Mouse (Mus musculus) brain, adult 2 months (tissue): Measurements from ENCODE around the gene Rab44.

ENCODE experiments used
- DNase-seq: peaks from one replicate; pipeline ENCODE4 v3.0.0; 2011; ENCODE audit warnings: low read depth, low spot score

Gene Rab44

GRCm38 (mm10) chr17:29168438-29168837 is 54.5 kb downstream of the Rab44 start:
- no peak for DNase-seq

GRCm38 (mm10) chr17:29168996-29169601 is 55.2 kb downstream of the Rab44 start:
- no peak for DNase-seq

- no peak for DNase-seq
These were observed 56.6 kb downstream of the Rab44 start for GRCm38 (mm10) chr17:29170431-29171000.

GRCm38 (mm10) chr17:29171001-29171772 is 57.2 kb downstream of the Rab44 start:
- peak; percentile 85 for DNase-seq

GRCm38 (mm10) chr17:29172062-29172461 is 58.1 kb downstream of the Rab44 start:
- DNase-seq: no peak

GRCm38 (mm10) chr17:29173165-29173564 is 59.2 kb downstream of the Rab44 start:
- DNase-seq: no peak

- DNase-seq: peak; percentile 53
These were observed 61.7 kb downstream of the Rab44 start for GRCm38 (mm10) chr17:29175693-29176092.

- peak; percentile 91 for DNase-seq
These were observed 62.7 kb downstream of the Rab44 start for GRCm38 (mm10) chr17:29176391-29177267.

GRCm38 (mm10) chr17:29178503-29179059 is 64.6 kb downstream of the Rab44 start:
- no peak for DNase-seq

- no peak for DNase-seq
These were observed 66.0 kb downstream of the Rab44 start for GRCm38 (mm10) chr17:29179917-29180316.

GRCm38 (mm10) chr17:29180406-29181127 is 66.6 kb downstream of the Rab44 start:
- peak; percentile 50 for DNase-seq

GRCm38 (mm10) chr17:29181751-29182150 is 67.8 kb downstream of the Rab44 start:
- DNase-seq: no peak

- no peak for DNase-seq
These were observed 69.2 kb downstream of the Rab44 start for GRCm38 (mm10) chr17:29183162-29183561.

- DNase-seq: peak; percentile 52
These were observed 71.6 kb downstream of the Rab44 start for GRCm38 (mm10) chr17:29185376-29186046.

GRCm38 (mm10) chr17:29186989-29187859 is 73.3 kb downstream of the Rab44 start:
- no peak for DNase-seq

- DNase-seq: no peak
These were observed 75.0 kb downstream of the Rab44 start for GRCm38 (mm10) chr17:29188989-29189388.

GRCm38 (mm10) chr17:29195579-29195978 is 81.6 kb downstream of the Rab44 start:
- DNase-seq: no peak
